Mouse (Mus musculus) CH12F3 (cell line): ENCODE measurements around the gene Terb2.

Source experiments
- in situ Hi-C: fragments of 300-500 bp; cut with MboI; formaldehyde crosslinking; loops from 2 replicates; pipeline ENCODE4 v1.14.3; 2020; ENCODE audit warnings: low sequenced_read_pairs

The Terb2 gene

GRCm38 (mm10) chr2:122230395-122230794 lies 44.3 kb downstream of the Terb2 start:
- in situ Hi-C loops = no loop called here

GRCm38 (mm10) chr2:122231616-122232015 lies 45.5 kb downstream of the Terb2 start:
- in situ Hi-C loops = no loop called here

- in situ Hi-C loops = no loop called here
Measured at GRCm38 (mm10) chr2:122233341-122233740, 47.3 kb downstream of the Terb2 start.

GRCm38 (mm10) chr2:122233759-122234557 lies 47.9 kb downstream of the Terb2 start:
- in situ Hi-C loops = no loop called here

- in situ Hi-C loops = no loop called here
Measured at GRCm38 (mm10) chr2:122234611-122235288, 48.7 kb downstream of the Terb2 start, which contains the start of gene Sord. TSS of gene Sord (plus strand) at chr2:122234749.

- in situ Hi-C loops = no loop called here
Measured at GRCm38 (mm10) chr2:122235425-122235824, 49.4 kb downstream of the Terb2 start.

GRCm38 (mm10) chr2:122236321-122236720 lies 50.2 kb downstream of the Terb2 start:
- in situ Hi-C loops = no loop called here

- in situ Hi-C loops = no loop called here
Measured at GRCm38 (mm10) chr2:122237891-122238470, 51.9 kb downstream of the Terb2 start.

GRCm38 (mm10) chr2:122240735-122241134 lies 54.7 kb downstream of the Terb2 start:
- in situ Hi-C loops = no loop called here

- in situ Hi-C loops = no loop called here
Measured at GRCm38 (mm10) chr2:122241226-122241625, 55.2 kb downstream of the Terb2 start.

GRCm38 (mm10) chr2:122241935-122242334 lies 55.9 kb downstream of the Terb2 start:
- in situ Hi-C loops = no loop called here

- in situ Hi-C loops = no loop called here
Measured at GRCm38 (mm10) chr2:122243671-122244131, 57.6 kb downstream of the Terb2 start.

- in situ Hi-C loops = no loop called here
Measured at GRCm38 (mm10) chr2:122247786-122248185, 61.7 kb downstream of the Terb2 start.

GRCm38 (mm10) chr2:122255997-122256396 lies 69.9 kb downstream of the Terb2 start:
- in situ Hi-C loops = no loop called here
